Mouse (Mus musculus) heart, postnatal 0 days (tissue): ENCODE data around the gene Dhx32. TPM values are rescaled to one million over a fixed set of nuclear protein-coding genes. Genes with fewer than 3 reads are reported as not detected.
A peak's percentile ranks its signal among the peaks of the same experiment; 100 is the strongest.

Source experiments
- ATAC-seq: fragments of 200-750 bp; cut with Nextera tagmentation; 2 replicates; pipeline ENCODE4 v1.8.0; 2017; ENCODE audit warnings: low read depth, moderate number of reproducible peaks, moderate library complexity; ENCODE audit not compliant: insufficient read depth
- DNase-seq: peaks from one replicate; pipeline ENCODE4 v3.0.0-alpha.2; 2016; ENCODE audit warnings: low spot score
- H3K27ac ChIP-seq: fragments of 300-500 bp; sonication (generic); 2 replicates; pipeline ENCODE4 v1.5.1; 2014; ENCODE audit warnings: low read depth, mild to moderate bottlenecking
- H3K27me3 ChIP-seq: fragments of 300-500 bp; sonication (generic); 2 replicates; pipeline ENCODE4 v1.6.1; 2014; ENCODE audit warnings: low read length, mixed read lengths; ENCODE audit not compliant: control insufficient read depth, insufficient read depth
- H3K36me3 ChIP-seq: fragments of 300-500 bp; sonication (generic); replicated peaks from 2 replicates; pipeline ENCODE4 v1.6.1; 2014; ENCODE audit warnings: low read length, mixed read lengths; ENCODE audit not compliant: control insufficient read depth, insufficient read depth
- H3K4me1 ChIP-seq: fragments of 300-500 bp; sonication (generic); 2 replicates; pipeline ENCODE4 v1.6.1; 2014; ENCODE audit warnings: antibody characterized with exemption; ENCODE audit not compliant: control insufficient read depth, insufficient read depth
- H3K4me2 ChIP-seq: fragments of 300-500 bp; sonication (generic); 2 replicates; pipeline ENCODE4 v1.6.1; 2014; ENCODE audit warnings: low read depth, mild to moderate bottlenecking, low read length, moderate library complexity
- H3K4me3 ChIP-seq: fragments of 300-500 bp; sonication (generic); 2 replicates; pipeline ENCODE4 v1.5.1; 2014; ENCODE audit warnings: low read depth, low read length
- H3K9ac ChIP-seq: fragments of 300-500 bp; sonication (generic); replicated peaks from 2 replicates; pipeline ENCODE4 v1.6.1; 2014; ENCODE audit warnings: low read depth, low read length, mixed read lengths
- H3K9me3 ChIP-seq: fragments of 300-500 bp; sonication (generic); replicated peaks from 2 replicates; pipeline ENCODE4 v1.6.1; 2016; ENCODE audit warnings: low read length; ENCODE audit not compliant: control insufficient read depth
- CTCF ChIP-seq: IDR thresholded peaks from 2 replicates; pipeline ENCODE4 v1.5.1; 2016; ENCODE audit warnings: antibody characterized with exemption, control low read depth, low read depth
- EP300 ChIP-seq: IDR thresholded peaks from 2 replicates; pipeline ENCODE4 v1.6.1; 2016; ENCODE audit warnings: antibody characterized with exemption, low read depth
- WGBS: fragments of 180-500 bp; shearing (Covaris S2); extraction: QIAGEN DNeasy Blood & Tissue Kit; methylation state at CpG from one replicate; pipeline ENCODE4 v1.1.7; 2014; 5-methylcytosine and 5-hydroxymethylcytosine counted together
- polyA plus RNA-seq: library from polyadenylated mRNA; unstranded; fragments of >200 nt; fragmentation: Nextera tagmentation; extraction: Ambion mirVana; gene quantifications from 2 replicates; pipeline ENCODE4 v1.2.1, GENCODE M21; 2015
- total RNA-seq: library from RNA; depleted of rRNA; stranded (reverse); fragments of >200 nt; gene quantifications from 2 replicates; pipeline ENCODE4 v1.2.3, GENCODE M21; 2014; ENCODE audit warnings: low replicate concordance

Gene Dhx32
- total and polyA plus RNA-seq, 2 experiments from 2014 or later: 37.1 to 64.3 TPM

GRCm38 (mm10) chr7:133775179-133775578 is 7.3 kb downstream of the Dhx32 start:
- no peak overlapping the region for H3K9ac ChIP-seq
- ATAC-seq (no peak), DNase-seq (no peak)
- H3K4me1 ChIP-seq: peaks cover 22% of the 10 kb centered on the region; the same call in 1 of the 2 replicates
- H3K27me3 ChIP-seq: no peaks in the 10 kb centered on the region
- no peaks in the 10 kb centered on the region for H3K36me3 ChIP-seq
- H3K9me3 ChIP-seq: no peaks in the 10 kb centered on the region
- WGBS: 67% methylated on average over 5 of the region's 5 CpGs
- peak overlapping the region; percentile 76 for H3K4me2 ChIP-seq
- TF ChIP-seq EP300: no peak
- no peak for TF ChIP-seq CTCF
- no peak overlapping the region for H3K27ac ChIP-seq
- H3K4me3 ChIP-seq: no peak overlapping the region

DNA sequence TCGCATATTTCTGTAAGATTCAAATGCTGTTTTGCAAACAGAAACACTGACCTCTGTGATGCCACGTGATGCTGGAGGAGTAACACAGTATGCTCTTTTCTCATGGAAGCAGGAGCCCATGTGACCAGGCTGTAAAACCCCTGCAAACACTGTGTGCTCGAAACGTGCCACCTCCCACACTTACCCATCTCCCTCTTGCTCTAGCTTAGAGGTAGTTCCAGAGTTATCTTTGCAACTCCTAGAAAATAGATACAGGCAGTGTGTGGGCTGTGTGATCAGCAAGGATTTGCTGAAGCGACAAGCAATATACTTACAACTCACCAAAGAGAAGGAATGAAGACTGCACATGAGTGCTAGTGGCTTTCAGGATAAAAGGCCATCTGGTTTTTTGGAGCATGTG is 14.0 kb downstream of the Dhx32 start:
- no peak overlapping the region for H3K27ac ChIP-seq
- no peaks in the 10 kb centered on the region for H3K27me3 ChIP-seq
- H3K36me3 ChIP-seq: no peaks in the 10 kb centered on the region
- H3K4me3 ChIP-seq: no peak overlapping the region
- H3K9ac ChIP-seq: no peak overlapping the region
- H3K4me1 ChIP-seq: no peaks in the 10 kb centered on the region
- no peak overlapping the region for H3K4me2 ChIP-seq
- TF ChIP-seq CTCF: no peak
- no peak for TF ChIP-seq EP300
- H3K9me3 ChIP-seq: no peaks in the 10 kb centered on the region
- ATAC-seq (no peak), DNase-seq (no peak)
- WGBS: 69% methylated on average over 5 of the region's 5 CpGs

DNA sequence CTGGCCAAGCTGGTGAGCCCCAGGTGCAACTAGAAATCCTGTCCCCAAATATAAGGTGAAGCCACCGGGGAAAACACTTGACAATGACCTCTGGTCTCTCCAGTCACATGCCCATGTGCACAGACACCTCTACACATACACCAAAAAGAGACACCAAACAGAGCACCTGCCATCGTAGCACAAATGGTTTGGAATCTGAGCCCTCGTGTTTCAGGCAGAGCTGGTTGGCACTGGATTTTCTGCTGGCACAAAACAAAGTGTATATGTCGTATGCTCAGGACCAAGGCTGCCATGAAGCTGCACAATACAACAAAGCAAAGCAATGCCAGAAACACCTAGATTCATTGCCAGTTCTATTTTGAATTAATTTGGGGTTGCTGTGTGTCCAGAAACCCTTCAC is 14.5 kb downstream of the Dhx32 start:
- H3K4me1 ChIP-seq: no peaks in the 10 kb centered on the region
- DNase-seq (no peak), ATAC-seq (no peak)
- no peaks in the 10 kb centered on the region for H3K27me3 ChIP-seq
- no peaks in the 10 kb centered on the region for H3K9me3 ChIP-seq
- no peak overlapping the region for H3K27ac ChIP-seq
- H3K4me3 ChIP-seq: no peak overlapping the region
- no peak for TF ChIP-seq CTCF
- no peak for TF ChIP-seq EP300
- no peaks in the 10 kb centered on the region for H3K36me3 ChIP-seq
- no peak overlapping the region for H3K4me2 ChIP-seq
- WGBS: 61% methylated on average over 4 of the region's 4 CpGs
- no peak overlapping the region for H3K9ac ChIP-seq

- no peaks in the 10 kb centered on the region for H3K36me3 ChIP-seq
- no peak overlapping the region for H3K4me3 ChIP-seq
- H3K27ac ChIP-seq: peak overlapping the region; percentile 37; the same call in 1 of the 2 replicates
- TF ChIP-seq CTCF: no peak
- no peak for TF ChIP-seq EP300
- H3K27me3 ChIP-seq: no peaks in the 10 kb centered on the region
- H3K9me3 ChIP-seq: no peaks in the 10 kb centered on the region
- H3K4me2 ChIP-seq: 0 out of 2 replicates have a peak overlapping the region, but pooled peaks have one; percentile 2
- ATAC-seq (peak; percentile 43; the same call in 1 of the 2 replicates), DNase-seq (peak; percentile 33)
- H3K4me1 ChIP-seq: no peaks in the 10 kb centered on the region
- 50% methylated on average over 13 of the region's 13 CpGs for WGBS
- H3K9ac ChIP-seq: no peak overlapping the region
Observed at GRCm38 (mm10) chr7:133765849-133766243, 16.7 kb downstream of the Dhx32 start.

- peak overlapping the region; percentile 37; the same call in 1 of the 2 replicates for H3K27ac ChIP-seq
- no peak overlapping the region for H3K4me3 ChIP-seq
- TF ChIP-seq EP300 (no peak), CTCF (no peak)
- H3K36me3 ChIP-seq: no peaks in the 10 kb centered on the region
- H3K27me3 ChIP-seq: no peaks in the 10 kb centered on the region
- no peak overlapping the region for H3K9ac ChIP-seq
- no peaks in the 10 kb centered on the region for H3K4me1 ChIP-seq
- 0 out of 2 replicates have a peak overlapping the region, but pooled peaks have one; percentile 2 for H3K4me2 ChIP-seq
- no peak for DNase-seq
- no peaks in the 10 kb centered on the region for H3K9me3 ChIP-seq
- 0 out of 2 replicates have a peak, but pooled peaks have one; percentile 7 for ATAC-seq
- 74% methylated on average over 10 of the region's 10 CpGs for WGBS
Observed at GRCm38 (mm10) chr7:133765240-133765848, 17.2 kb downstream of the Dhx32 start.

DNA sequence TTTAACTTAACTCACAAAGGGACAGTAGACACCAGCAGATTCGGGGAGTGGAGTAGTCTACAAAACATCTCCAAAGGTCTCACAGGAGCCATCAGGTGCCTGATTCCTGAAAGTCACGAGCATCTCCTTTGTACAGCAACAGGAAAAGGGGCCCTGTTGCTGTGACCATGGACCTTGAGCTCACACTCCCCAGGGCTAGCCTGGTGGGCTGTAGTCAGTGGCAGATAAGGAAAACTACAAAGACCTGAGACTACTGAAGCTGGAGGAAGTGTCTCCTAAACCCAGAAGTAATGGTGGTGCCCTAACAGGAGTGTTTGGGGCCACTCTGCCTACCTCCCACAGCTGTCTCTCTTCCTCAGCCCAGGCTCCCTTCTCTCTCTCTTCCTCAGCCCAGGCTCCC is 18.1 kb downstream of the Dhx32 start:
- Histone ChIP-seq H3K36me3 (no peaks in the 10 kb centered on the region), H3K27me3 (no peaks in the 10 kb centered on the region), H3K9ac (no peak overlapping the region), H3K4me2 (no peak overlapping the region), H3K4me3 (no peak overlapping the region), H3K27ac (no peak overlapping the region), H3K9me3 (no peaks in the 10 kb centered on the region), H3K4me1 (no peaks in the 10 kb centered on the region)
- WGBS: 65% methylated on average over 2 of the region's 2 CpGs
- ATAC-seq (no peak), DNase-seq (no peak)
- no peak for TF ChIP-seq CTCF
- no peak for TF ChIP-seq EP300
